Mouse (Mus musculus) kidney, embryonic 14.5 days (tissue): ENCODE results near the gene Shank2. TPM values are rescaled to one million over a fixed set of nuclear protein-coding genes. Genes with fewer than 3 reads are reported as not detected.
A peak's percentile ranks its signal among the peaks of the same experiment; 100 is the strongest.

Experiments
- ATAC-seq: fragments of 200-750 bp; cut with Nextera tagmentation; 2 replicates; pipeline ENCODE4 v1.8.0; 2017; ENCODE audit warnings: moderate number of reproducible peaks, mild to moderate bottlenecking, moderate TSS enrichment, moderate library complexity; ENCODE audit not compliant: low FRiP score, low TSS enrichment
- H3K27ac ChIP-seq: fragments of 300-500 bp; sonication (generic); 2 replicates; pipeline ENCODE4 v1.5.1; 2014; ENCODE audit warnings: low read depth, mild to moderate bottlenecking, low read length, moderate library complexity, mixed read lengths
- H3K27me3 ChIP-seq: fragments of 300-500 bp; sonication (generic); 2 replicates; pipeline ENCODE4 v1.6.1; 2014; ENCODE audit warnings: mild to moderate bottlenecking, low read length; ENCODE audit not compliant: control insufficient read depth, insufficient read depth
- H3K36me3 ChIP-seq: fragments of 300-500 bp; sonication (generic); 2 replicates; pipeline ENCODE4 v1.6.1; 2014; ENCODE audit warnings: low read length, mixed read lengths; ENCODE audit not compliant: control insufficient read depth, insufficient read depth
- H3K4me1 ChIP-seq: fragments of 300-500 bp; sonication (generic); 2 replicates; pipeline ENCODE4 v1.6.1; 2014; ENCODE audit warnings: low read length, mixed read lengths; ENCODE audit not compliant: control insufficient read depth, insufficient read depth
- H3K4me2 ChIP-seq: fragments of 300-500 bp; sonication (generic); replicated peaks from 2 replicates; pipeline ENCODE4 v1.6.1; 2014; ENCODE audit warnings: low read depth, mild to moderate bottlenecking, low read length
- H3K4me3 ChIP-seq: fragments of 300-500 bp; sonication (generic); 2 replicates; pipeline ENCODE4 v1.5.1; 2014; ENCODE audit warnings: mild to moderate bottlenecking, low read length
- H3K9ac ChIP-seq: fragments of 300-500 bp; sonication (generic); 2 replicates; pipeline ENCODE4 v1.6.1; 2014; ENCODE audit warnings: low read depth, mild to moderate bottlenecking, low read length, moderate library complexity
- H3K9me3 ChIP-seq: fragments of 300-500 bp; sonication (generic); 2 replicates; pipeline ENCODE4 v1.6.1; 2016; ENCODE audit warnings: low read length; ENCODE audit not compliant: control insufficient read depth
- WGBS: fragments of 180-500 bp; shearing (Covaris S2); extraction: QIAGEN DNeasy Blood & Tissue Kit; methylation state at CpG from one replicate; pipeline ENCODE4 v1.1.7; 2014; 5-methylcytosine and 5-hydroxymethylcytosine counted together
- polyA plus RNA-seq: library from polyadenylated mRNA; unstranded; fragments of >200 nt; fragmentation: Nextera tagmentation; extraction: Ambion mirVana; gene quantifications from 2 replicates; pipeline ENCODE4 v1.2.1, GENCODE M21; 2014

The Shank2 gene
- polyA plus RNA-seq, 1 experiment from 2014 or later, result 3.3 TPM

DNA sequence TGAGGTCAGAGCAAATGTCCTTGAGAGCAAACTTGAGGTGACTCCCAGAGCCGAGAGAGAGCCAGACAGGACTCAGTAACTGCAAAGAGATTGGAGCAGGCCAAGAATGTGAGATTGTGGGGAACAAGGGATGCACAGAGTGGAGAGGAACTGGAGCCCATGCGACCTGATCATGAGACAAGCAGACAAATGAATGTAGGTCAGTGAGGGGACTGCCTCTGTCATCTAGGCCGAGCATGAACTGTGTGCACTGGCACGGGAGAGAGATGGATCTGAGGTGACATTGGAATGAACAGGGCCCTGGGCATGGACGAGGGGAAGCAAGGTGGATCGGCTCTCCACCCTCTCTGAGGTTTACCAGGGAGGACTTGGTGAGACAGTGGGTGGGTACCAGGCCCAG lies 260.9 kb downstream of the Shank2 start:
- Histone ChIP-seq H3K4me1 (peaks cover 3% of the 10 kb centered on the region; the same call in 1 of the 2 replicates), H3K9ac (no peak overlapping the region), H3K9me3 (no peaks in the 10 kb centered on the region), H3K27ac (no peak overlapping the region), H3K27me3 (no peaks in the 10 kb centered on the region), H3K4me3 (no peak overlapping the region), H3K4me2 (no peak overlapping the region), H3K36me3 (no peaks in the 10 kb centered on the region)
- WGBS, result 81% methylated on average over 6 of the region's 6 CpGs
- no peak for ATAC-seq

DNA sequence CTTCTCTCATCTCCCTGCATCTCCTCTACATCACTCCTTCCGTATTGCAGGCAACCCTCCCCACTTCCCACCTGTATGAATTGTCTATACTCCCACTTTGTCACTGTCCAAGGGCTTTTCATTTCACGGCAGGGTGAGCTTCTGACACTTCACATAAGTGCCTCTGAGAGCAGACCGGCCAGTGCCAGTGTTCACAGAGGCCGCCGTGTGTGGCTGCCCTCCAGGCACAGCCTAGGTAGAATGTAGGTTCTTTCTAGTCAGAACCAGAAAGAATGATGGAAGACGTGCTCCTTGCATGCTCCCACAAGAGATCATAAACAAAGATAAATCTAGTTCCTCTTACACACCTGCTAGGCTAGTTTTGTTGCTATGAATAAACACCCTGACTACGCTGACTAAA lies 265.0 kb downstream of the Shank2 start:
- H3K27ac ChIP-seq, result no peak overlapping the region; the same call in 1 of the 2 replicates
- 47% methylated on average over 7 of the region's 7 CpGs for WGBS

DNA sequence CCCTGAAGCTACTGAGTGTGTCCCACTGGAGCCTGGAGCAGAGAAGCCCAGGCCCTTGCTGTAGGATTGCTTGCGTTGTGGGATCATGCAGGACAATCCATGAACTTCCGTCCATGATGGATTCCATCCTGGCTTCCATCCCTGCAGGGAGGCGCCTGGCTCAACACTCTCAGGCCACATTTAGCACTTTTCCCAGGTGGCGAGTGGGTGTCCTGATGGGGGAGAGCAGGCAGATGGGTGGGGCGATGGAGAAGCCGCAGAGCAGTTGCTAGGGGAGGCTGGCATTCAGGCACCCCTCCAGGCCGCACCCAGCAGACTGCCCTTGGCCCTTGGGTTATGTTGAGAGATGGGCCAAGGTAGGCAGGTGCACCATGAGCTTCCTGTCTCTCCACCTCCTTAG lies 266.6 kb downstream of the Shank2 start:
- WGBS, result 79% methylated on average over 7 of the region's 7 CpGs
- H3K4me1 ChIP-seq, result peaks cover 3% of the 10 kb centered on the region; the same call in 1 of the 2 replicates
- ATAC-seq, result no peak

More for the DNA sequence above, 265.0 kb downstream of the Shank2 start:
- ATAC-seq, result peak; percentile 60; the same call in 1 of the 2 replicates
- Histone ChIP-seq H3K9me3 (no peaks in the 10 kb centered on the region), H3K4me3 (no peak overlapping the region), H3K36me3 (no peaks in the 10 kb centered on the region), H3K9ac (no peak overlapping the region), H3K4me1 (peaks cover 3% of the 10 kb centered on the region; the same call in 1 of the 2 replicates), H3K27me3 (no peaks in the 10 kb centered on the region), H3K4me2 (no peak overlapping the region)

DNA sequence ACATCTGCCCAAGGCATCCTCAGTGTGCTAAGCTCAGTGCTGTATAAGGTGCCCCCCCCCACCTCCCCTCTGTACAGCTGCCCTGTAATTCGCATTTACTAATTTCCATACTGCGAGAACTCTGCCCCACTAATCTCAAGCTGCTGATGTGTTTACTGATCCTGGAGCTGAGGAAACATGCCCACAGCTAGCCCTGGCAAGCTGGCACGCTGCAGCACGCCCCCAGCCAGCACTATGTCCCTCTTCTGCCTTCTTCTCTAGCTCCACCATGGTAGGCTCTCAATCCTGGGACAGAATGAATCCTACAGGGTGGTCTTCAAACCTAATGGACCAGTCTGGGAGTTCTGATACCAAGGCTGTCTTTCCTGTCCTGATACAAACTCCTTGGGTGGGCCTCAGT lies 267.1 kb downstream of the Shank2 start:
- Histone ChIP-seq H3K27me3 (no peaks in the 10 kb centered on the region), H3K9ac (no peak overlapping the region), H3K4me1 (peaks cover 3% of the 10 kb centered on the region; the same call in 1 of the 2 replicates), H3K4me3 (no peak overlapping the region), H3K27ac (no peak overlapping the region), H3K36me3 (no peaks in the 10 kb centered on the region), H3K9me3 (no peaks in the 10 kb centered on the region), H3K4me2 (no peak overlapping the region)
- no peak for ATAC-seq
- 87% methylated on average over 4 of the region's 4 CpGs for WGBS

More for the DNA sequence above, 266.6 kb downstream of the Shank2 start:
- no peaks in the 10 kb centered on the region for H3K9me3 ChIP-seq
- H3K9ac ChIP-seq, result no peak overlapping the region
- H3K27ac ChIP-seq, result no peak overlapping the region
- H3K36me3 ChIP-seq, result no peaks in the 10 kb centered on the region
- H3K4me3 ChIP-seq, result no peak overlapping the region
- H3K4me2 ChIP-seq, result no peak overlapping the region
- H3K27me3 ChIP-seq, result no peaks in the 10 kb centered on the region

DNA sequence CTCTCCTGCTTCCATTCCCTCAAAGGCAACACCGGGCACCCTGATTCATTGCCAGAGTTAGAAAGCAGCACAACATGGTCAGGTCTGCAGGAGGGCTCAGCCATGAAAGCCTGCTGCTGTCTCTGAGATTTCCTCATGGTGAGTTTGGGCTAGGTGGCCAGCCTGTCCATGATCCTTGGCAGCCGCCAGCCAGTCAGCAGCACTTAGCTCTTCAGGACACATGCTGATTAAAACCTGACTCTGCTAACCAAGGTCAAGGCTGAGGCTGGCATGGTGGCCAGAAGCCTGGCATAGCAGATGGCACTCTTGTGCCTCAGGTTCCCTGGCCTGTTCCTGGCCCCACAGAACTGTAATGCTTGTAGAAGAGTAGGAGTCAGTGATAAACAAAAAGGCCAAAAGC lies 269.3 kb downstream of the Shank2 start:
- H3K9ac ChIP-seq, result no peak overlapping the region
- H3K4me2 ChIP-seq, result no peak overlapping the region
- no peak overlapping the region for H3K27ac ChIP-seq
- H3K36me3 ChIP-seq, result no peaks in the 10 kb centered on the region
- no peaks in the 10 kb centered on the region for H3K27me3 ChIP-seq
- WGBS, result 94% methylated on average over 2 of the region's 2 CpGs
- H3K4me1 ChIP-seq, result peaks cover 3% of the 10 kb centered on the region; the same call in 1 of the 2 replicates
- no peak overlapping the region for H3K4me3 ChIP-seq
- ATAC-seq, result no peak
- no peaks in the 10 kb centered on the region for H3K9me3 ChIP-seq

DNA sequence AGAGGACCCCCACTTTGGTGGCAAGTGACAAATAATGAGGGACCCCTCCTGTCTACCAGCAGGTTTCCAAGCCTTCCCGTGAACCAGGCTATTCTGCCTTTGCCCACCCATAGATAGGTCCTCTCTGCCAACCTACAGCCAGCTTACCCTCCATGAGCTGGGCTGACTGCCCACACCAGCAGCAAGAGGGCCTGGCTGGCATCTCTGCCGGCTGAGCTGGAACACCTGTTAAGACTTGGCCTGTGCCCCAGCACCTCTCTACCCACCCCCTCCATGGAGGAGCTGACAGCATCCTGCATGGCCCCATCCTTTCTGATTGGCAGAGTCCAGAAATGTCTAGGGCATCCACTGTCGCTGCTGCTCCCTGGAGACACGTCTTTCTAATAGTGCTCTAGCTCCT lies 277.0 kb downstream of the Shank2 start:
- H3K9me3 ChIP-seq, result no peaks in the 10 kb centered on the region
- H3K4me3 ChIP-seq, result no peak overlapping the region
- no peak overlapping the region for H3K27ac ChIP-seq
- 79% methylated on average over 4 of the region's 4 CpGs for WGBS
- H3K36me3 ChIP-seq, result no peaks in the 10 kb centered on the region
- H3K9ac ChIP-seq, result no peak overlapping the region
- no peaks in the 10 kb centered on the region for H3K27me3 ChIP-seq
- no peaks in the 10 kb centered on the region for H3K4me1 ChIP-seq
- no peak overlapping the region for H3K4me2 ChIP-seq
- no peak for ATAC-seq

DNA sequence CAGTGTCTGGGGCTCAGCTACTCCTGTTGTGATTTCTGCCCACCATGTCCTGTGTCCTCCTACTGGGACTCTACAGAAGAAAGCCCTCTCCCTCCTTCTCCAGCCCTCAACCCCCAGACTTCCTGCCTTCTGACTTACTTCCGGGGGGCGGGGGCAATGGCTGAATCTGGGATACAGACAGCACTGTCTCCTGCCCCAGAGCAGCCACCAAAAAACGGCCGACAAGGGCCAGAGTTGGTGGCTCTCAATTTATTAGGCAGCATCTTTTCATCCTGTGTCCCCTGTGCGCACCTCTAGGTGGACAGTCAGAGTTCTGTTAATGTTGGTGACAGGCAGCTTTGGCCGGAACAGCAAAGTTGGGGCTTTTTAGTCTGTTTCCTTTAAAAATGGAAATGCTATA lies 282.0 kb downstream of the Shank2 start:
- H3K27ac ChIP-seq, result no peak overlapping the region
- H3K27me3 ChIP-seq, result no peaks in the 10 kb centered on the region
- ATAC-seq, result peak; percentile 41; the same call in 1 of the 2 replicates
- H3K36me3 ChIP-seq, result no peaks in the 10 kb centered on the region
- H3K4me1 ChIP-seq, result 0 out of 2 replicates have a peak, but pooled peaks cover 6% of the 10 kb centered on the region
- H3K4me3 ChIP-seq, result peak overlapping the region; percentile 41
- H3K4me2 ChIP-seq, result peak overlapping the region; percentile 85
- H3K9ac ChIP-seq, result peak overlapping the region; percentile 44; the same call in 1 of the 2 replicates
- no peaks in the 10 kb centered on the region for H3K9me3 ChIP-seq
- 6% methylated on average over 6 of the region's 6 CpGs for WGBS

DNA sequence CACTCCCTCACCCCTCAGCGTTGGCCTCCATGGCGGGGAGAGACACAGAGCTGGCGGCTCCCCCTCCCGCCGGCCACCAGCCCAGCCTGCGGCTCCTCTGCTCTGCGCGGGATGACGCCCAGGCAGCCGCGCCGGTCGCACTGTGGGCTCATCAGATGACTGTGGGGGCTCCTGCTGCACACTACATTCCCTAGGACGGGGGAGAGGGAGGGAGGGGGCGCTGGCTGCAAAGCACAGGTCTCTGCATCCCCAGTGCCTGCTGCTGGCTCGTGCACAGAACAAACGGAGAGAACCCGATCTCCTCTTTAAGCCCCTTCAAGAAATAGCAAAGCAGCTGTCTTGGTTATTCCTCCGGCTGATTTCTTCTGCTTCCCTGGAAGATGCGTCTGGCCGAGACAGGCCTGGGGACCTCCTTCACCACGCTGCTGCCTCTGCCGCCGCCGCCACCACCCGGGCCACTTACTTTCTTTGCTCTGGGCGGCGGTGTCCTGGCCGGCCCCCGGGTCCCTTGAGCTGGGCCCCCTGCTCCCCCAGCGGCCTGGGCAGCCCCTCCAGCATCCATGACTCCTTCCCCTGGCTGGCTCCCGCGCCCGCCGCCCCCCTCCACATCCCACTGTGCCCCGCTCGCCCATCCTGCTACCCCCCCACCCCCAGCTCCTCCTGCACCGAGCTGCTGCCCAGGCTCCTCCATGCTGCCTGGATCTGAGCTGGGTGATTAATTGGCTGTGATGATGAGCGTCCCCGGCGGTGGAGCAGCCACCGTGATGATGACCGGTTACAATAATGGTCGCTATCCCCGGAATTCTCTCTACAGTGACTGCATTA lies 282.7 kb downstream of the Shank2 start:
- peak overlapping the region; percentile 41 for H3K4me3 ChIP-seq
- H3K4me2 ChIP-seq, result peak overlapping the region; percentile 85
- peak; percentile 81 for ATAC-seq
- H3K4me1 ChIP-seq, result 0 out of 2 replicates have a peak, but pooled peaks cover 6% of the 10 kb centered on the region
- peak overlapping the region; percentile 44; the same call in 1 of the 2 replicates for H3K9ac ChIP-seq
- WGBS, result 1% methylated on average over 40 of the region's 45 CpGs
- no peaks in the 10 kb centered on the region for H3K36me3 ChIP-seq
- no peaks in the 10 kb centered on the region for H3K9me3 ChIP-seq
- H3K27me3 ChIP-seq, result no peaks in the 10 kb centered on the region
- H3K27ac ChIP-seq, result no peak overlapping the region

DNA sequence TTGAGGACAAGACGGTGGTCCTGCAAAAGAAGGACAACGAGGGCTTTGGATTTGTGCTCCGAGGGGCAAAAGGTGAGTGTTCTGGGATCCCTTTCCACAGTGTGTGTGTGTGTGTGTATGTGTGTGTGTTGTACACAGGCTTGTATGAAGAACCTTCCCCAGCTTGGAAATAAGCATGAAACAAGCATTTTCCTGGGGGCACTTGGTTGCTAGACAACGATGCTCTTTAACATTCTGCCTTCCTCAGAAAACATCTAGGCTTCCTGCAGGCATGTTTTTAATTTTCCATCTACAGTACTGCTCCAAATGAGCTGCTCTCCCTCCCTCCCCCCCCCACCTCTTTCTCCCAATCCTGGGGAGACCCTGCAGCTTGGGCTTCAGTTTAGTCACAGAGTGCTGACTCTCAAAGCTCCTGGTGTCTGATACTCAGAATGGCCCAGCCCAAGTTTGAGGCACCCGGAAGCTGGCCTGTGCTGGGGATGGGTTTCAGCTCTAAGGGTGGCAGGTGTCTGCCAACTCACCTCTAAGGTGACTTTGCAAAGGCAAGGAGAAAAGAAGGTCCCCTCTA lies 283.4 kb downstream of the Shank2 start:
- H3K4me2 ChIP-seq, result peak overlapping the region; percentile 85
- ATAC-seq, result no peak
- 33% methylated on average over 5 of the region's 5 CpGs for WGBS
- no peaks in the 10 kb centered on the region for H3K27me3 ChIP-seq
- H3K9ac ChIP-seq, result peak overlapping the region; percentile 44; the same call in 1 of the 2 replicates
- H3K27ac ChIP-seq, result no peak overlapping the region
- H3K36me3 ChIP-seq, result no peaks in the 10 kb centered on the region
- 0 out of 2 replicates have a peak, but pooled peaks cover 6% of the 10 kb centered on the region for H3K4me1 ChIP-seq
- peak overlapping the region; percentile 41 for H3K4me3 ChIP-seq
- H3K9me3 ChIP-seq, result no peaks in the 10 kb centered on the region
